Mouse (Mus musculus): ENCODE results near the gene Sec61a2. TPM values are rescaled to one million over a fixed set of nuclear protein-coding genes. Genes with fewer than 3 reads are reported as not detected.

The Sec61a2 gene
- polyA plus RNA-seq, 2 experiments from 2014 or later = 17.6 to 25.1 TPM

DNA sequence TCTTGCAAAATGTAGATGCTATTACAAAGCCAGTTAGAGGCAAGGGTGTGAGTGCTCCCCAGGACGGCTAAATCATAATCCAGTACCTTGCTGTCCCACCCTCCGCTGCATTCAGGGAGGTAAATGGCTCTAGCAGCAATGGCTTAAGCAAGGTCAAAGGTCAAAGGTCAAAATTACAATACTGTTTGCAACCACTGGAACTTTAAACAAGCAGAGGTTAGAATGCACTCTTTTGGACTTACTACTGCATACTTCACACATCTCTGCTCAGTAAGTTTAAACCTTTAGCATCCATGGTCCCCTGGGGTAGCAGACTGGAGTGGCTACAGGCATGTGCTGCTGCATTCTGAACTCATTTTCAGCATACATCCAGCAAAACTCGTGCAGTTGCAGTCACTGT is 17.8 kb downstream of the Sec61a2 start:
- ATAC-seq = no peak

DNA sequence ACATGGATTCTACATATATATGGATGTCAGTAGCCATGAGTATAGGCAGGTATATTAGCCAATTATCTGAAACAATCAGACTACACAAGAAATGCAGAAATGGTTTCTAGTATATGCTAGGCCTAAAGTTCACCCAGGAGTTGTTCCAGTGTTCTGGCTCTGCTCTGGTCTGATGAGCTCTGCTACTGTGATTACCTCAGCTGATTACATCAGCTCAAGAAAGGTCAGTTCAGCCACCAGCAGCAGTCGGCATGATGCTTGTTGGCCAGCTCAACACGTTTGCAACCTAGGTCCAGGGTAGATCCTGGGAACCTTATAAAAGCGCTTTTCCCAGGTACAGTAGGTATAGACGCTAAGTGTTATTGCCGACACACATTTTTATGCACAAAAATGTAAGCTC is 25.5 kb downstream of the Sec61a2 start:
- ATAC-seq = no peak

DNA sequence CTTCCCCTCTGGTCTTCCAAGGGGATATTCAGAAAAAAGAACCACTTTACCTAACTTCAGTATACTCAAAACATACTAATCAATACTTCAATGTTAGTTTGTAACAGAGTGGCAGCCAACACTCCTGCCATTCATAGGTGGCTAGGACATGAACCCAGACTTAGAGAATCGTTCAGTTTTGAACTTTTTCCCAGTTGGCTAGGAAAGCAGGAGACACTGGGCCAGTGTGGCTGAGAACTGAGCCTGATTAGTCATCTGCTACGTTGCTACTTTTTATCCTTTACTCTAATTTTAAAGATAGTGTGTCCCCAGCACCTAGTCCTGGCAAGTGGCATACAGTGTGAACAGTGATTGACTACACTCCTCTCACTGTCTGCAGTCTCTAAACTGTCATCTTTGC is 27.6 kb downstream of the Sec61a2 start:
- no peak for ATAC-seq

DNA sequence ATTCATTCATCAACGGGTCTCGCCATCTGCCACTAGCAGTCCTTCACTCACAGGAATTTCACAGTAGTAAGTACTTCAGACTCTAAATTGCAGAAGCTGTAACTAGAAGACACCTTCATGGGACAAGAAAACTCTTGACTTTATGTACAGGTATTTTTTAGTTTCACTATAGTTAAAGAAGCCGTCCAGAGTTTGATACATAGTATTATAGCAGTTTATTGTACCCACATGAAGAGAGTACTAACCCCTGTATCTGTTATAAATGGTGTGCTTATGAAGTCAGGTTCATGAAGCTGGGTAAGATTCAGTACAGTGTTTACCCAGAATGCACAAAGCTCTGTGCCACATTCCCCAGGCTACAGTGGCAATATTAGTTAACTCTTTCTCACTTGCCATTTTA is 32.4 kb downstream of the Sec61a2 start, which contains the start of gene Gm13199:
Gene Gm13199 (minus strand): TSS at position 101 of the 400 bp plus-strand sequence.
- no peak for ATAC-seq

DNA sequence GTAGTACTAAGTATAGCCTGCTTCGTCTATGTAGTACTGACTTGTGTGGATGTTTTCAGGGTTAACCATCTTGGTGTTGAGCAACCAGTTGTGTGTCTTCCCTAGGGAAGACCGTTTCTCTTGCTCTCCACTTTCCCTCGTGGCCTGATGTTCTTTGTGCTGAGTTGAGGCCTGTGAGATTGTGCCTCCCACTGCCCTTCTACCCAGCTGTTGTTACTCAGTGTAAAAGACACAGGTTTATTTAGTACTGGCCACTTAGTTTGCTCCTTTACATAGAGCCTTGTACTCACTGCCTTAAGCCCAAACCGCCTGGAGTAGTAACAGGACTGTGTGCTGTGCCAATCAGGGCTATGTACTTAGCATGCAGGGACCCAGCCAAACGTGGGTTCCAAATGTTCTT is 43.4 kb downstream of the Sec61a2 start:
- no peak for ATAC-seq

DNA sequence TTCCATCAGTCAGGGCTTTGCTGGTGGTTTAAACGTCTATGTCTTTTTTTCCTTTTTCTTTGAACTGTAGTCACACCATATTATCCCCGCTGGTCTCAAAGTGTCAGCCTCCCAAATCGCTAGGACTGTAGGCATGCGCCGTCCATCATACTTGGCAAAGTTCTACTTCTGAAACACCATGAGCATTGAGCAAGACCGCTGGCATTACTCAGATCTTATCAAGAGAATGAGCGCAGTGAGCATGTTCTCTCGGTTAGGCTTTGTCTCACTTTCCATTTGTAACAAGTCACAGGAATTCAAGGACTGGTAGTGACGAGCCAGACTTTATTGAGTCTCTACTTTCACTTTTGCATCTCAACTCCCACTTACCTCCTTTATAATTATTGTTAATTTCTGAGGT is 44.1 kb downstream of the Sec61a2 start:
- no peak for ATAC-seq

DNA sequence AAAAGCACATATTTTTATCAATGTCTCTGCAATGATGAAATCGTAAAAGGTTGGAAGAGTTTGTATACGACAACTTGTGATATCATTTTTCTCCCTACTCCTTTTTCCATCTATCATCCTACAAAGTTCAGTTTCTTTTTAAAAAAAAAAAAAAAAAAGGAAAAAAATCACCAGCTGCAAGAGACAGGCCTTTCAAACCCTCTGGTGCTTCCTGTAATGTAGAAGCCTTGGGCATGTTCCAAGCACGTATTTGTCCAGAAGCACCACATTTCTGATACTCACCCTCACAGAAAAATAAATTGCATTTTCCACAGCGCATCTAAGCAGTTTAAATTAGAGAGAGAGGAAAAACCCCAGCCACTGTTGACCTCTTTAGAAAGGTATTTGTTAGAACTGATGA is 49.4 kb downstream of the Sec61a2 start:
- ATAC-seq = no peak

DNA sequence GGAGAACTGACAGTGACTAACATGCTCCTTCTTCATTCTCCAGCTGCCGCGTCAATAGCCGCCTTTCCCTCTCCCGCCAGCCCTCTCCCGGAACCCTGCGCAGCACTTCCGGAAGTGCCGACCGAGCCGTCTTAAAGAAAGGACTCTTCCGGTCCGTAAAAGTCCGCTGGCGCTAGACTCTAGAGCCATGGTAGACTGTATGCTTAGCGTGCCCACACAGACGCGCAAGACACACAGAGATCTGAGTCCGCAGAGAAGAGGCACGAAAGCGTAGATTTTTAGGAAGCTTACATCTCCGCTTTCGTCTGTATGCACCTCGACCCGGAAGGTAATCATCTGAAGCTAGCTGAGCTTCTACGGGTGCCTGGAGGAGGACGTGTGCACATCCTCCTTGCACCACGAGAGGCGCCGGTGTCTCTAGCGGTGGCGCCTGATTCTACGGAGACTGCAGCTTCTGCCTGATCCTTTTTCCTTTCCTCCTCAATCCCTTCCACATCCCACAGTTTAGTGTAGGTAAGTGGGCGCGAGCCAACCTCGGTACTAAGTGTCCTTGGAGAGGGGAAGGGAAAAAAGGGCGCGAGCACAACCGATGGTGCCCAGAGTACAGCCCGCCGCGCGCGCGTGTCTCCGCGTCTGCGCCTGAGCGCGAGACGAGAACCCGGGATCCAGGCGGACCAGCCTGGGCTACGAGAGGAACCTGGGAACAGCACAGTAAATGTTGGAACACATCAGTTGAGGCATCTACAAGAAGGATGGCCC is 50.2 kb downstream of the Sec61a2 start, which contains the start of the genes Nudt5 and Cdc123:
Gene Nudt5 (plus strand): TSS at position 147 of the 759 bp plus-strand sequence.
Gene Cdc123 (minus strand): TSS at position 292 of the 759 bp plus-strand sequence.
- peak; percentile 93 for ATAC-seq

DNA sequence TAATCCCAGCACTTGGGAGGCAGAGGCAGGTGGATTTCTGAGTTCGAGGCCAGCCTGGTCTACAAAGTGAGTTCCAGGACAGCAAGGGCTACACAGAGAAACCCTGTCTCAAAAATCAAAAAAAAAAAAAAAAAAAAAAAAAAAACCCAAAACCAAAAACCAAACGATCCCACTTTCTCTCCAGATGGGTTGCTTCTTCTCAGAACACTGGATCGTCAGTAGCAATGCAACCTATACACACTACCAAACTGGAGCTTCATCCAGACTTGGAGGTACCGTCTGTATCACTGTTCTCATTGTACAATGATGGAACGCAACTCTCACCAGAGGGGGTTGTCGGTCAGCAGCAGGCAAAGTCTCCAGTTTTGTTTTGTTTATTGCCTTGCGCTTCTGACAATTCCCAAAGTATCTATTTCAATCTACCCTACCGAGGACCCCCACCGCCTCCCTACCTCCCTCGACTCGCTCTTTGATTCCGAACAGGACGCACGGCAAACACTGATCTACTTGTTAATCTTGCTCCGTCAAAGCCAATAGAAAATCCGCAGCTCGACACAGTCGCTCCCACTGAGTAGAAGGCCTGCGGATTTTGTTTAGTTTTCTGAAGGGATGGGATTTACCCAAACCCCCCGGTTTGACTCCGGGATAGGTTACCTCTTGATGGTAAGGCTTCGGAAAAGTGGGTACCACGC is 50.9 kb downstream of the Sec61a2 start:
- peak; percentile 22 for ATAC-seq

DNA sequence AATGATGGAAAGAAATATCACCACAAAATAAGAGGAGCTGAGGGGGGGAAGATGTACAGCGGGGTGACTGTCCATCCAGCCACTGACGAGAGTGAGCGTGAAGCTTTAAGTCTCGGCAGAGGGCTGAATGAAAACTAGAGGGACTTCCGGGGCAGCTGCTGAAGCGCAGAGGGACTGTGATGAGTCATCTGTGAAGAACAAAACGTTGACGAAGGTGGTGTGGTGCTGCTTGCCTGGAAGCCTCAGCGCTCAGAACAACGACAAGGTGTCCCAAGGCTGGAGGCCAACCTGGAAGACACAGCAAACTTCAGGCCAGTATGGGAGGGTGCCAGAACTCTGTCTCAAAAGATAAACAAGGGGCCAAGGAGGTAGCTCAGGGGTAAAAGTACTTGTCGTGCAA is 54.4 kb downstream of the Sec61a2 start:
- no peak for ATAC-seq

DNA sequence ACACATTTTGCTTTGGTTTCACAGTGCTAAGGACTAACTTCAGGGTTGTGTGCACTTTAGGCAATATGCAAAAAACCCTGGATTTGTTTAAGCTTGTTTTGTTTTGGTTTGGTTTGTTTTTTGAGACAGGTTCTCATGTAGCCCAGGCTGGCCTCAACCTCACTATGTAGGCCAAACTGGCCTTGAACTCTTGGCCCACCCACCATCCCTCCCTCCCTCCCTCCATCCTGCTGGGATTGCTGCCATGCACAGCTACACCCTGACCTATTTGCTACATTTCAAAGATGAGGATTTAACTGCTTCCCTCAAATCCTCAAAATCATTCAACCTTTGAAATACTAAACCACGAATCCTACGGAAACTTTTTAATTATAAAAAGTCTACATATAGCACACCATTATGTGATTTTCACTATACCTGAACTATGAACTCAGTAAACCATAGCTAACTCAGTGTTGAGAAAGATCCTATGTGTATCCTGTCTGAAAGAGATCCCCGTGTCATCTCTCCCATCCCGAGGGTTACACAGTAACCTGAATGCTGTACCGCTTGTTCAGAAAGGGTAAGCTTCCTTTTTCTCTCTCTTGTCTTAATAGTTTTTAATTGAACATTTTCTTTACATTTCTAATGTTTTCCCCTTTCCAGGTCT is 69.8 kb downstream of the Sec61a2 start:
- no peak for ATAC-seq

DNA sequence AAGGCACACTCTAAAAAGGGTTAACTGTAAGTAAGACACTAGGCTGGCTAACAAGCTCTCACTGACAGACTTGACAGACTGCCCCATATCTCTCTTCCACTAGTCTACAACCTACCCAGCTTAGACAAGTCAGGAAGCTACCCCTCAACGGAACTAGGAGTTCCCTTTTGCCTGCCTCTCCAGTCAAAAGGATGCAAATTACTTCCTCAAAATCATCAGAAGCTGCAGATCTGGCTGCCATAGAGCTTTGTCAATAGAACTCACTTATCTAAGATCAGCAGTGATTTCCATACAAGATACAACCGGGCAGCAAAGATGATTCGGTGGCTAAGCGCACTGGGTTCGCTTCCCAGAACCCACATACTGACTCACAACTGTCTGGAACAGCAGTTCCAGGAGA is 70.5 kb downstream of the Sec61a2 start:
- no peak for ATAC-seq

DNA sequence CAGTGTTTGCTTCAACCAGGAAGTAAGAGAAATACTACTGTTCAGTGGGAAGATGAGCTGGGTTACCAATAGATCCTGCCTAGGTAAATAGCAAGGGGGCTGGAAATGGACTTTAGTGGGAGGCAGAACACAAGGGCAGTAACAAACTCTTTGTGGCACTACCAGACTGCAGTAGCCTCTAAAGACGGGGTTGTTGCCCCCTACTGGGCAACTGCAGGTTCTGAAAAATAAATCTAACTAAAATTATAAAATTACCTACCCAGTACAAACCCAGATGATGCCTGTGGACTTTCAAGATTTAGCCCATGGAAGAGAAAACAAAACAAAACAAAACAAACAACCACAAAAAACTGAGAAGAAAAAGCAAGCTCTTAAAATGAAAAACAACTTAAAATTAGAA is 71.0 kb downstream of the Sec61a2 start:
- no peak for ATAC-seq

DNA sequence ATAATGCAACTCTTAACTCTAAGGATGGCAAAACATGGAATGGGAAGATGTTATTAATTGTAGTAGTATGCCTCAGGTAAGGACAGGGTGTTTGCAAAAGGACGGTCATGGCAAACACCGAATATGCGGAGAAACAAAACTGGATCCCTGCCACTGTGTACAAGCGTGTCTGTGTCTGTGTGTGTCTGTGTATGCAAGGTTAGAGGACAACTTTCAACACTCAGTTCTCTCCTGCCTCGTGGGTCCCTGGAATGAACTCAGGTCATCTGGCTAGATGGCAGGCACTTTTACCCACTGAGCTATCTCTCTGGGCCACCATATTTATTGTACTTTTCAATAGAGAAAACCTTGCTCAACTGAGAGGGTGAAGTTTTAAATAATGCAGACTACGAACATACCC is 72.8 kb downstream of the Sec61a2 start:
- no peak for ATAC-seq

DNA sequence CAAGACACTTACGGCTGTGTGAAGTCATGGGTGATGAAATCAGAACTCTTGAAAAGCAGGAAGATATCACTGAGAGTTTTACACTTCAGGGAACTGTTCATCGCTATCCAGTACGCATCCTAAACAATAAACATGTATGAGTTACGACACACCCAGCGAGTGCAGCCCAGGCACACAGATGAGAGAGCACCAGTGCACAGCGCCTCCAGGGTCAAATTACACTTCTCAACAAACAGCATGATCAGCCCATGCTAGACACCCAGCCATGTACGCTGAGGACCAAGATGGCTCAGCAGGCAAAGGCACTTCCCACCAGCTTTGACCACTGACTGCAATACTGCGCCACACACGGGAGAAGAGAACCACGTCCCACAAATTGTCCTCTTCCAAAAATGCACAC is 74.0 kb downstream of the Sec61a2 start:
- ATAC-seq = no peak

Other genes with a start within 250 kb of the Sec61a2 start
- 10 to 100 TPM in 1 of 2 experiments, 1 to 10 TPM in 1; 9.7 to 10.1 TPM for gene Camk1d, start 180.9 kb downstream of the Sec61a2 start, polyA plus RNA-seq (2017; shearing (Covaris generic))
- 10 to 100 TPM; 42.0 to 54.7 TPM for gene Nudt5, start 50.4 kb downstream of the Sec61a2 start, polyA plus RNA-seq (2017; shearing (Covaris generic))
- 100 to 1,000 TPM; 181 to 224 TPM for gene Cdc123, start 50.3 kb downstream of the Sec61a2 start, polyA plus RNA-seq (2017; shearing (Covaris generic))
- 1 to 10 TPM in 1 of 2 experiments, not detected in 1; 2.5 TPM for gene Gm13199, start 32.5 kb downstream of the Sec61a2 start, polyA plus RNA-seq (2017; shearing (Covaris generic))
- gene Dhtkd1, start 47.4 kb upstream of the Sec61a2 start, polyA plus RNA-seq (2017; shearing (Covaris generic)) = under 1 TPM in 1 of 2 experiments, not detected in 1; 0.05 TPM
- 10 to 100 TPM; 18.5 to 20.8 TPM for gene Upf2, start 56.0 kb upstream of the Sec61a2 start, polyA plus RNA-seq (2017; shearing (Covaris generic))
- under 1 TPM; 0.18 to 0.26 TPM for gene Proser2, start 234.8 kb upstream of the Sec61a2 start, polyA plus RNA-seq (2017; shearing (Covaris generic))

All from CD4-positive, CD25-positive, alpha-beta regulatory T cell, adult 4 months (primary cell).